Mouse (Mus musculus): ENCODE measurements around the gene Nuak1. TPM values are rescaled to one million over a fixed set of nuclear protein-coding genes. Genes with fewer than 3 reads are reported as not detected.

The Nuak1 gene
- polyA plus RNA-seq, 1 experiment from 2014 or later, result 2.4 TPM

DNA sequence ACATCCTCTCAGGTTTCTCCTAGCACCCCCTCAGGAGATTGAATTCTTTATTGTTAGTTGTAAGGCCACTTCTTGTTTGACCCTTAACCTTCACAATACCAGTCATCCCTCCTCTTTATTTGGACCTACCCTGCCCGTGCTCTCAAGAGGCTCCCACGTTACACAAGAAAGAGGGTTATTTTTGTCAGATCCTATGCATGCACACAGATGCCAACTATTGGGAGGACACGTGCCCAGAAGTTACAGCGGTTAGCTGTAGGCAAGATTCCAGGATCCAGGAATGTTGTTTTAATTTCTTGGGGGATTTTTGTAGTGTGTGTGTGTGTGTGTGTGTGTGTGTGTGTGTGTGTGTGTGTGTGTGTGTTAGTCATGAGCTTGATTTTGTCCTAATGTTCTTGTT, 25.1 kb upstream of the Nuak1 start:
- TF ChIP-seq CTCF (IDR thresholded peaks at IDR 0.05; ENCODE audit: low read depth), result no peak
- Histone ChIP-seq H3K4me2 (ENCODE audit: low read length) (no peak overlapping the region), H3K4me1 (replicated peaks; ENCODE audit: insufficient read depth, low read length) (no peaks in the 10 kb centered on the region), H3K9ac (ENCODE audit: low read depth, low read length) (no peak overlapping the region), H3K36me3 (ENCODE audit: insufficient read depth, low read length) (no peaks in the 10 kb centered on the region), H3K27me3 (ENCODE audit: insufficient read depth, low read length) (no peaks in the 10 kb centered on the region), H3K27ac (no peak overlapping the region), H3K9me3 (replicated peaks; ENCODE audit: low read length) (no peaks in the 10 kb centered on the region), H3K4me3 (replicated peaks; ENCODE audit: low read depth, low read length) (no peak overlapping the region)
- no peak for DNase-seq (ENCODE audit: low spot score)
- 55% methylated on average over 4 of the region's 4 CpGs for WGBS
- ATAC-seq (replicated peaks; ENCODE audit: low FRiP score, low read depth), result no peak

DNA sequence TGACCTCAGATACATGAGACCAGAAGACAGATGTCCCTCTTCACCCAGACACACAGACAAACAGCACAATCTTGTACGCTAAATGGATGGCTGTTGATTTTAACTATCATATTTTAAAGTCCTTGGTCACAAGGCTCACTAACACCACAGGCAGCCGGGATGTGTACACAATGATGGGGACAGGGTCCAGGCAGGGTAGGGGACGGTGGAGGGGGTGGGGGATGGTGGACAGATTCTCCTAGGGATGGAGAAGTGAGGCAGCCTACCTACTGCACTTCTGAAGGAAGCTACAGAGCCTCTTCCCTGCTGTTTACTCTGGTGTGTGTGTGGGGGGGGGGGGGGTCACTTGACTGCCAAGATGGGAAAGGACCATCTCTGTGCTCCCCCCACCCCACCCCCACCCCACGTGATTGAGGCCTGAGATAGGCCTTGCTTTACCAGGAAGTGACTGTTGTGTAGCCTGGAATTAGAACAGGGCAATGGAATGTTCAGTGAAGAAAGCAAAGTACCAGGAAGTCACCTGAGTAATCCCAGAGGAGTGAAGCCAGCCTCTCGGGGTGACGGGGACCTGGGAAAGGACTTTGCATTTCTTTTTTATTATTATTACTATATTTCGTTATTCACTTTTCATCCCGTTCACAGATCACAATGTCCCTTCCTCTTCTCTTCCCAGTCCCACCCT, 20.2 kb upstream of the Nuak1 start:
- Histone ChIP-seq H3K4me1 (replicated peaks; ENCODE audit: insufficient read depth, low read length) (no peaks in the 10 kb centered on the region), H3K9ac (ENCODE audit: low read depth, low read length) (no peak overlapping the region), H3K4me3 (replicated peaks; ENCODE audit: low read depth, low read length) (no peak overlapping the region), H3K9me3 (replicated peaks; ENCODE audit: low read length) (no peaks in the 10 kb centered on the region), H3K36me3 (ENCODE audit: insufficient read depth, low read length) (no peaks in the 10 kb centered on the region), H3K27me3 (ENCODE audit: insufficient read depth, low read length) (no peaks in the 10 kb centered on the region), H3K27ac (no peak overlapping the region), H3K4me2 (ENCODE audit: low read length) (no peak overlapping the region)
- ATAC-seq (replicated peaks; ENCODE audit: low FRiP score, low read depth) (no peak), DNase-seq (ENCODE audit: low spot score) (no peak)
- 61% methylated on average over 8 of the region's 8 CpGs for WGBS
- TF ChIP-seq CTCF (IDR thresholded peaks at IDR 0.05; ENCODE audit: low read depth), result no peak

DNA sequence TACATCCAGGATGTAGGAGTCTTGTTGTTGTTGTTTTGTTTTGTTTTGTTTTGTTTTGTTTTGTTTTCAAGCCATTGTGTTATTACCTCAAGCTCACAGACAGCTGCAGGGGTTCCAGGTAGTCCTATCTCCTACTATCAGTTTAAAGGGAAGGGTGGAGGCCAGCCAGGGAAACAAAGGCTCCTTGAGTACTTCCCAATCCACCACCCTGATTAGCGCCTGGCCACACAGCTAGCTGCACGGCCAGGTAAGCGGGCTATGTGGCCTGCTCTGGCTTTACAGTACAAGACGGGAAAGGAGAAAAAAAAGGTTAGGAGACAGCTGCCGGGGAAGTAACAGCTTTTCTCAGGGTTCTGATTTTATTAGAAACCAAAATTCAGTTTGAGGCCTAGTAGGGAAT, 17.7 kb upstream of the Nuak1 start:
- ATAC-seq (replicated peaks; ENCODE audit: low FRiP score, low read depth) (no peak), DNase-seq (ENCODE audit: low spot score) (no peak)
- Histone ChIP-seq H3K4me3 (replicated peaks; ENCODE audit: low read depth, low read length) (no peak overlapping the region), H3K27me3 (ENCODE audit: insufficient read depth, low read length) (no peaks in the 10 kb centered on the region), H3K4me2 (ENCODE audit: low read length) (no peak overlapping the region), H3K27ac (no peak overlapping the region), H3K9me3 (replicated peaks; ENCODE audit: low read length) (no peaks in the 10 kb centered on the region), H3K9ac (ENCODE audit: low read depth, low read length) (no peak overlapping the region), H3K36me3 (ENCODE audit: insufficient read depth, low read length) (no peaks in the 10 kb centered on the region), H3K4me1 (replicated peaks; ENCODE audit: insufficient read depth, low read length) (no peaks in the 10 kb centered on the region)
- no peak for TF ChIP-seq CTCF (IDR thresholded peaks at IDR 0.05; ENCODE audit: low read depth)
- WGBS, result 78% methylated on average over 5 of the region's 5 CpGs

DNA sequence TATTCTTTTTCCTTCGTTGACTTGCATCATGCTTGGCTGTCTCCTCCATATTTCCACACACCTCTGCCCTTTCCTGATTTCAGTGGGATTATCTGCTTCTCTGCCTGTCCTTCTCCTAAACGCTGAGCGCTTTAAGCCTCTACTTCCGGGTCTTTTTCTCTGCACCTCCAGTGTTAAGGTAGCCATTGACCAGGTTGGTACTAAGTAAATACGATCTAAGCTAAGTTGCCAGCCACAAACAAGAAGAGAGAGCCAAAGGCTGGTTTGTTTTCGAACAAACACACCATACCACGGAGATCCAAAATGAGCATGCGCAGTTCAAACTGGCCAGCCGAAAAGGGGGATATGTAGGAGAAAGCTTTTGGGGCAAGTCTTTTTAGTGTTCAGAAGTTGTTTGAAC, 17.1 kb upstream of the Nuak1 start:
- Histone ChIP-seq H3K36me3 (ENCODE audit: insufficient read depth, low read length) (no peaks in the 10 kb centered on the region), H3K4me3 (replicated peaks; ENCODE audit: low read depth, low read length) (no peak overlapping the region), H3K9me3 (replicated peaks; ENCODE audit: low read length) (no peaks in the 10 kb centered on the region), H3K27me3 (ENCODE audit: insufficient read depth, low read length) (no peaks in the 10 kb centered on the region), H3K9ac (ENCODE audit: low read depth, low read length) (no peak overlapping the region), H3K4me2 (ENCODE audit: low read length) (no peak overlapping the region), H3K27ac (no peak overlapping the region), H3K4me1 (replicated peaks; ENCODE audit: insufficient read depth, low read length) (no peaks in the 10 kb centered on the region)
- 89% methylated on average over 9 of the region's 9 CpGs for WGBS
- TF ChIP-seq CTCF (IDR thresholded peaks at IDR 0.05; ENCODE audit: low read depth), result no peak
- ATAC-seq (replicated peaks; ENCODE audit: low FRiP score, low read depth) (no peak), DNase-seq (ENCODE audit: low spot score) (no peak)

DNA sequence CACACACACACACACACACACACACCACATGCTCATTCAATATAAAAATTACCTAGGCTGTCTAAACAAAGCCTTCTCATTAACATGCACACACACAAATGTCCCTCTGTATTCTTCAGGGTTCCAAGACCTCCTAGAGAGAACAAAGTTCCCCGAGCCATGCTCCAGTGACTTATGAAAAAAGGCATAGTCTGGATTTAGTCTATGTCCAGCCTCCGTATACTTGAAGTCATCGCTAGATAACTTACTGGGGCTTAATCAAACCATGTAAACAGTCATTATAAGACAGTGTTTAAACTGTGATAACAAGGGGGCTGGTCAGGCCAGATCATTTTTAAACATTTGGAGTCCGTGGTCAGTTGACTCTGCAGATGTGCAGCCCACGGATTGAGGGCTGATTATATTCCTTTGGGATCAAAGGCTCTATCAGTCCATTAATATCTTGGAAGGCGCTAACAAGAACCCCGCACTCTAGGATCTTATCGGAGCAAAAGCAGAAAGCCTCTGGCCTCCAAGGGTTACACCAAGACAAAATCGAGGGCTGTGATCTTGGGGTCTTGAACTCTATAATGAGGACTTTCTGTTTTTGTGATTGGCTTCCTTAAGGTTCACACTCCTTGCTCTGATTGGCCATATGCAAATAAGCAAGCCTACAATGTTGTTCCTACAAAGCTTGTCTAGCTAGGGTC, 16.4 kb upstream of the Nuak1 start:
- H3K9ac ChIP-seq (ENCODE audit: low read depth, low read length), result no peak overlapping the region
- ATAC-seq (replicated peaks; ENCODE audit: low FRiP score, low read depth) (peak; percentile 68), DNase-seq (ENCODE audit: low spot score) (no peak)
- no peaks in the 10 kb centered on the region for H3K9me3 ChIP-seq (replicated peaks; ENCODE audit: low read length)
- no peak overlapping the region for H3K4me2 ChIP-seq (ENCODE audit: low read length)
- no peaks in the 10 kb centered on the region for H3K4me1 ChIP-seq (replicated peaks; ENCODE audit: insufficient read depth, low read length)
- H3K4me3 ChIP-seq (replicated peaks; ENCODE audit: low read depth, low read length), result no peak overlapping the region
- H3K27ac ChIP-seq, result no peak overlapping the region
- no peak for TF ChIP-seq CTCF (IDR thresholded peaks at IDR 0.05; ENCODE audit: low read depth)
- no peaks in the 10 kb centered on the region for H3K27me3 ChIP-seq (ENCODE audit: insufficient read depth, low read length)
- 38% methylated on average over 9 of the region's 9 CpGs for WGBS
- H3K36me3 ChIP-seq (ENCODE audit: insufficient read depth, low read length), result no peaks in the 10 kb centered on the region

DNA sequence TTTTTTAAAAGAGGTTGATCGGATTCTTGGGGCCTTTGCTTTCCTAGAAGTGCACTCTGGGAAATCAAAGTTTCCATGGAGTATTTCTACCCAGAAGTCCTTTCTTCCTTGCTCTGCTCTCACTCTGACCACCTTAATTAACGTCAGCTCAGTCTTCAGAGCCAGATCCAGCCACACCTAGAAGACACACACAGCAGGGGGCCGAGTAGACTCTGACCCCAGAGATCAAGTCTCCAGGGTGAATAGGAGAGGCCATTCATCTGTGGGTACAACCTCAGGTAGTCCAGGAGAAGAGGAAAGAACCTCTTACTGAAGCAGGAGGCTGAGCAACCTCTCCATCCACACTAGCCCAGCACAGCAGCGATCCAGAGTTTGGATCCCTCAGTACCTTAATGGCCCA, 11.5 kb upstream of the Nuak1 start:
- Histone ChIP-seq H3K4me2 (ENCODE audit: low read length) (no peak overlapping the region), H3K27ac (no peak overlapping the region), H3K9ac (ENCODE audit: low read depth, low read length) (no peak overlapping the region), H3K4me1 (replicated peaks; ENCODE audit: insufficient read depth, low read length) (peaks cover 8% of the 10 kb centered on the region; the same call in 1 of the 2 replicates), H3K27me3 (ENCODE audit: insufficient read depth, low read length) (no peaks in the 10 kb centered on the region), H3K9me3 (replicated peaks; ENCODE audit: low read length) (no peaks in the 10 kb centered on the region), H3K4me3 (replicated peaks; ENCODE audit: low read depth, low read length) (no peak overlapping the region), H3K36me3 (ENCODE audit: insufficient read depth, low read length) (no peaks in the 10 kb centered on the region)
- WGBS, result 72% methylated on average over 4 of the region's 4 CpGs
- no peak for TF ChIP-seq CTCF (IDR thresholded peaks at IDR 0.05; ENCODE audit: low read depth)
- no peak for ATAC-seq (replicated peaks; ENCODE audit: low FRiP score, low read depth)
- DNase-seq (ENCODE audit: low spot score), result no peak
